Mouse (Mus musculus): ENCODE measurements around the gene Dach1. TPM values are rescaled to one million over a fixed set of nuclear protein-coding genes. Genes with fewer than 3 reads are reported as not detected.
A peak's percentile ranks its signal among the peaks of the same experiment; 100 is the strongest.

Dach1 gene
- total and polyA plus RNA-seq, 2 experiments from 2014 or later = 14.7 to 23.8 TPM

- Histone ChIP-seq H3K4me2 (ENCODE audit: low read depth, low read length) (no peak overlapping the region), H3K27ac (no peak overlapping the region), H3K9me3 (ENCODE audit: low read length) (no peaks in the 10 kb centered on the region), H3K27me3 (ENCODE audit: insufficient read depth, low read length) (no peaks in the 10 kb centered on the region), H3K4me1 (ENCODE audit: insufficient read depth, low read length) (no peaks in the 10 kb centered on the region), H3K36me3 (ENCODE audit: insufficient read depth, low read length) (no peaks in the 10 kb centered on the region), H3K9ac (replicated peaks; ENCODE audit: low read length) (no peak overlapping the region), H3K4me3 (ENCODE audit: low read length) (no peak overlapping the region)
- WGBS = 63% methylated on average over 2 of the region's 2 CpGs
- DNase-seq (ENCODE audit: low spot score) (no peak), ATAC-seq (no peak)
- TF ChIP-seq CTCF (IDR thresholded peaks at IDR 0.05; ENCODE audit: low read depth) = no peak
Measured at GRCm38 (mm10) chr14:97964543-97965069, 205.0 kb downstream of the Dach1 start.

DNA sequence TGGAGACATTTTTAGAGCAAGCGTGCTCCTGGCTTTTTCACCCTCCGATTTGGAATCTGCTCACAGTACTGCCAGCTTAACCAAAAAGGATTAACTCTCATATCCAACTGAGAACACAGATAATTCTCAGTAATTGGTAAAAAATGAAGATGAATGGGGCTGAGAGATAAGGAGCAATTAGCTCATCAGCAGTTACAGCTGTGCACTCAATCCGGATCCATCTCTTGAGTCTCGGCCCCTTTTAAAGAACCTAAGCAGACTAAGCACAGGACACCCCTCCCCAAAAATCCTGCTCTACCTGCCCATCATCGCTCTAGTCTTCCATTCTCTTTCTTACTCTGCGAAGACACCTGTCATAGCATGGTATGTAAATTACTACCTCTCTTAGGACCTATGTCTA lies 205.9 kb downstream of the Dach1 start:
- no peak overlapping the region for H3K4me3 ChIP-seq (ENCODE audit: low read length)
- no peaks in the 10 kb centered on the region for H3K27me3 ChIP-seq (ENCODE audit: insufficient read depth, low read length)
- ATAC-seq = peak; percentile 4; the same call in 1 of the 2 replicates
- WGBS = 69% methylated on average over 6 of the region's 6 CpGs
- H3K36me3 ChIP-seq (ENCODE audit: insufficient read depth, low read length) = no peaks in the 10 kb centered on the region
- H3K4me2 ChIP-seq (ENCODE audit: low read depth, low read length) = no peak overlapping the region
- no peaks in the 10 kb centered on the region for H3K9me3 ChIP-seq (ENCODE audit: low read length)
- no peaks in the 10 kb centered on the region for H3K4me1 ChIP-seq (ENCODE audit: insufficient read depth, low read length)
- no peak overlapping the region for H3K9ac ChIP-seq (replicated peaks; ENCODE audit: low read length)
- H3K27ac ChIP-seq = no peak overlapping the region
- peak; percentile 22 for DNase-seq (ENCODE audit: low spot score)
- no peak for TF ChIP-seq CTCF (IDR thresholded peaks at IDR 0.05; ENCODE audit: low read depth)

GRCm38 (mm10) chr14:97956356-97956755 lies 213.2 kb downstream of the Dach1 start:
- Histone ChIP-seq H3K36me3 (ENCODE audit: insufficient read depth, low read length) (no peaks in the 10 kb centered on the region), H3K4me1 (ENCODE audit: insufficient read depth, low read length) (no peaks in the 10 kb centered on the region), H3K27ac (no peak overlapping the region), H3K27me3 (ENCODE audit: insufficient read depth, low read length) (no peaks in the 10 kb centered on the region), H3K4me3 (ENCODE audit: low read length) (no peak overlapping the region), H3K9me3 (ENCODE audit: low read length) (no peaks in the 10 kb centered on the region), H3K4me2 (ENCODE audit: low read depth, low read length) (no peak overlapping the region), H3K9ac (replicated peaks; ENCODE audit: low read length) (no peak overlapping the region)
- no peak for TF ChIP-seq CTCF (IDR thresholded peaks at IDR 0.05; ENCODE audit: low read depth)
- ATAC-seq = no peak
- no peak for DNase-seq (ENCODE audit: low spot score)
- 86% methylated on average over 1 of the region's 1 CpGs for WGBS

DNA sequence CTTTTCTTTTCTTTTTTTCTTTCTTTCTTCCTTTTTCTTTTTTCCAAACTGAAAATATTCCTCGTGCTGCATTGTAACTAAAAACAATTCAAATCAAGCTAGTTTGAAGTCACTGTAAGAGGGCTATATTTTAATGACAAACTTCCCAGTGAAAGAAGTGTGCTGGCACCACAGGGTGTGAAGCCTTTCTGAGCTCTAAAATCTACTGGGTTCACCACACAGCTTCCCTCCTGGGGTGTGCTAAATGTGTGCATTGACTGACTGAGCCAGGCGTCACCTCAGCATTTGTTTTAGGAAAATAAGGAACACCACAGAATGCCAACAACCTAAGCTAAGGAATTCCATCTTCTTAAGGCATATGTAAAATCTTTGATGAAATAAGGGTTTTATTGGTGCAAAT lies 224.1 kb downstream of the Dach1 start:
- WGBS = 32% methylated on average over 2 of the region's 2 CpGs
- DNase-seq (ENCODE audit: low spot score) = no peak
- H3K9me3 ChIP-seq (ENCODE audit: low read length) = no peaks in the 10 kb centered on the region
- ATAC-seq = no peak
- no peaks in the 10 kb centered on the region for H3K27me3 ChIP-seq (ENCODE audit: insufficient read depth, low read length)
- H3K4me1 ChIP-seq (ENCODE audit: insufficient read depth, low read length) = no peaks in the 10 kb centered on the region
- no peak for TF ChIP-seq CTCF (IDR thresholded peaks at IDR 0.05; ENCODE audit: low read depth)
- no peak overlapping the region for H3K4me2 ChIP-seq (ENCODE audit: low read depth, low read length)
- H3K36me3 ChIP-seq (ENCODE audit: insufficient read depth, low read length) = no peaks in the 10 kb centered on the region
- H3K9ac ChIP-seq (replicated peaks; ENCODE audit: low read length) = no peak overlapping the region
- no peak overlapping the region for H3K4me3 ChIP-seq (ENCODE audit: low read length)
- no peak overlapping the region for H3K27ac ChIP-seq

DNA sequence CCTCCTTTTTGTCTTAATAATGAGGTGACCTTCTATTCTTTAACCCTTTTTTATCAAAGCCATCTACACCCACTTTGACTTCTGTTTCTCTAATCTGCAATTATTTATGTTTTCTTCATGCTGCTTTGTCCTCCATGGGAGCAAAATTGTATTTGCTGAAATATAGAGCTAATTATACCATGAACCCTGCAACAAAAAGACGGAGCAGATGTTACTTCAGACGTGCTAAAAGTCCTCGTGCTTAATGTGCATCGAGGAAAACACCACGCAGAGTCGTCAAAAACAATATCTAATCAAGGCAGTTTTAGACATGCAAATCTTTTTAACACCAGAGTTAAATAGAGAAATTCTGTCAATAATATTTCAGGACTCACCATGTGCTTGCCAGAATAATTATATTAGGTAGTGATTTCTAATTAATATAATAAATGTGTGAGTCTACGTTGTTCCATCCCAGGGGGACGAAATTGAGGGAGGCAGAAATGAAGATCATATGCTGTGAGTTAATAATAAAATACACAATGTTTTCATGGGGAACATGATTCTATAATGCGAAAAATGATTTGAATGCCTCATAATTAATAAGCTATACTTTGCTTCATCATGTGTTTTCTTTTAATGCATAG lies 224.8 kb downstream of the Dach1 start:
- DNase-seq (ENCODE audit: low spot score) = peak; percentile 9

DNA sequence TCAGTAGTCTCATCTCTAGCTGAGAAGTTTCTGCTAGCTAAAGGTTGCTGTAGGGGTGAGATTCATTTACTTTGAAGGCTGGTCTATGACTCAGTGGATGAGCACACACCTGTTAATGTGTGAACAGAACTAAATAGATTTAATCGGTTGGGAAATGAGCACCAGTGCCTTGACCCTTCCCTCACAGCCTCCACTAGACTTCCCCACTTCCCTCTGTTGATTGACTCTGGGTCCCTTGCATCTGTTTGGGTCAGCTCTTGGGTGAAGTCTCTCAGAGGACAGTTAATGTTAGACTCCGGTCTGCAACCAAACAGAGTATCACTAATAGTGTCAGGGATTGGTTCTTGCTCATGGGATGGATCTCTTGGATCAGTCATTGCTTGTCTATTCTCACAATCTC lies 227.2 kb downstream of the Dach1 start:
- Histone ChIP-seq H3K4me1 (ENCODE audit: insufficient read depth, low read length) (no peaks in the 10 kb centered on the region), H3K4me3 (ENCODE audit: low read length) (no peak overlapping the region), H3K27me3 (ENCODE audit: insufficient read depth, low read length) (no peaks in the 10 kb centered on the region), H3K9ac (replicated peaks; ENCODE audit: low read length) (no peak overlapping the region), H3K9me3 (ENCODE audit: low read length) (no peaks in the 10 kb centered on the region), H3K27ac (no peak overlapping the region), H3K4me2 (ENCODE audit: low read depth, low read length) (no peak overlapping the region), H3K36me3 (ENCODE audit: insufficient read depth, low read length) (no peaks in the 10 kb centered on the region)
- ATAC-seq (no peak), DNase-seq (ENCODE audit: low spot score) (no peak)
- whole genome bisulfite sequencing = 90% methylated on average over 2 of the region's 2 CpGs
- no peak for TF ChIP-seq CTCF (IDR thresholded peaks at IDR 0.05; ENCODE audit: low read depth)

More for the DNA sequence above, 224.8 kb downstream of the Dach1 start:
- 36% methylated on average over 9 of the region's 9 CpGs for WGBS
- Histone ChIP-seq H3K4me2 (ENCODE audit: low read depth, low read length) (0 out of 2 replicates have a peak overlapping the region, but pooled peaks have one; percentile 3), H3K27me3 (ENCODE audit: insufficient read depth, low read length) (no peaks in the 10 kb centered on the region), H3K9me3 (ENCODE audit: low read length) (no peaks in the 10 kb centered on the region), H3K4me3 (ENCODE audit: low read length) (no peak overlapping the region), H3K9ac (replicated peaks; ENCODE audit: low read length) (no peak overlapping the region), H3K36me3 (ENCODE audit: insufficient read depth, low read length) (no peaks in the 10 kb centered on the region), H3K27ac (no peak overlapping the region), H3K4me1 (ENCODE audit: insufficient read depth, low read length) (no peaks in the 10 kb centered on the region)
- no peak for ATAC-seq
- TF ChIP-seq CTCF (IDR thresholded peaks at IDR 0.05; ENCODE audit: low read depth) = no peak

DNA sequence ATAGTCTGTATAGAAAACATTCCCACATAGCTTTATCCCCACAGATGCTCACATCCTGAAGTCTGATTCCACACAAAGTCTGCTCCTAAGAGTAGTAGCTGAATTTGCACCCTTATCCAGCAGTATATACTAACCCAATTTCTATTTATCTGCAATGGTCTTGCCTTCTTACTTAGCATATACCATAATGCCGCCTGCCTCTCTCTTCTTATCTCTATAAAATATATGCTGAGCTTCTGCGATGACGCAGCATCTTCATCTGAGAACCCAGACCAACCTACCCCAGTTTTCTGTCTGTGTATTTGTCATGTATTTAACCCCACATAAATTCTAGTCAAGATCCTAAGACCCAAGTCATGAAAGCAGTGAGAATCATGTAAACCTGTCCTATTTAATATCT lies 272.9 kb downstream of the Dach1 start:
- WGBS = 95% methylated on average over 3 of the region's 3 CpGs

More for the DNA sequence above, 272.9 kb downstream of the Dach1 start:
- ATAC-seq (no peak), DNase-seq (ENCODE audit: low spot score) (no peak)
- H3K27ac ChIP-seq = no peak overlapping the region
- H3K9ac ChIP-seq (replicated peaks; ENCODE audit: low read length) = no peak overlapping the region
- no peaks in the 10 kb centered on the region for H3K27me3 ChIP-seq (ENCODE audit: insufficient read depth, low read length)
- H3K9me3 ChIP-seq (ENCODE audit: low read length) = no peaks in the 10 kb centered on the region
- TF ChIP-seq CTCF (IDR thresholded peaks at IDR 0.05; ENCODE audit: low read depth) = no peak
- H3K4me1 ChIP-seq (ENCODE audit: insufficient read depth, low read length) = no peaks in the 10 kb centered on the region
- H3K36me3 ChIP-seq (ENCODE audit: insufficient read depth, low read length) = no peaks in the 10 kb centered on the region
- H3K4me3 ChIP-seq (ENCODE audit: low read length) = no peak overlapping the region
- H3K4me2 ChIP-seq (ENCODE audit: low read depth, low read length) = no peak overlapping the region
